Mouse (Mus musculus) bone marrow macrophage, adult 2 months (primary cell): Measurements from ENCODE around the gene Ccdc146. TPM values are rescaled to one million over a fixed set of nuclear protein-coding genes. Genes with fewer than 3 reads are reported as not detected.

Experiments used
- H3K27ac ChIP-seq: 2 replicates; pipeline ENCODE4 v1.5.1; 2012; ENCODE audit warnings: low read depth, low read length; ENCODE audit not compliant: insufficient read depth
- H3K4me1 ChIP-seq: 2 replicates; pipeline ENCODE4 v1.6.1; 2012; ENCODE audit warnings: low read length; ENCODE audit not compliant: control insufficient read depth, insufficient read depth
- H3K4me3 ChIP-seq: 2 replicates; pipeline ENCODE4 v1.5.1; 2012; ENCODE audit warnings: mild to moderate bottlenecking, low read length, moderate library complexity; ENCODE audit not compliant: insufficient read depth
- CTCF ChIP-seq: IDR thresholded peaks from 2 replicates; pipeline ENCODE4 v1.5.1; 2012; ENCODE audit warnings: low read depth, mild to moderate bottlenecking, low read length, moderate library complexity
- POLR2A ChIP-seq: IDR thresholded peaks from 2 replicates; pipeline ENCODE4 v1.6.1; 2012; ENCODE audit warnings: mild to moderate bottlenecking, low read depth, low read length, borderline replicate concordance
- polyA plus RNA-seq: library from polyadenylated mRNA; stranded (reverse); fragments of >200 nt; gene quantifications from 2 replicates; pipeline ENCODE4 v1.2.4, GENCODE M21; 2012; ENCODE audit not compliant: missing spikeins, insufficient read depth, insufficient read length

The Ccdc146 gene
- polyA plus RNA-seq, 1 experiment, result not detected

- no peak overlapping the region for H3K4me3 ChIP-seq
- TF ChIP-seq CTCF, result no peak
- TF ChIP-seq POLR2A, result no peak
- H3K4me1 ChIP-seq, result peaks cover 31% of the 10 kb centered on the region
- 0 out of 2 replicates have a peak overlapping the region, but pooled peaks have one; percentile 20 for H3K27ac ChIP-seq
Measured at GRCm38 (mm10) chr5:21267090-21267489, 157.4 kb downstream of the Ccdc146 start.

- H3K4me3 ChIP-seq, result no peak overlapping the region
- H3K4me1 ChIP-seq, result peaks cover 28% of the 10 kb centered on the region
- peak; percentile 36; the same call in 1 of the 2 replicates for TF ChIP-seq CTCF
- TF ChIP-seq POLR2A, result no peak
- H3K27ac ChIP-seq, result no peak overlapping the region
Measured at GRCm38 (mm10) chr5:21265049-21265448, 159.4 kb downstream of the Ccdc146 start.

DNA sequence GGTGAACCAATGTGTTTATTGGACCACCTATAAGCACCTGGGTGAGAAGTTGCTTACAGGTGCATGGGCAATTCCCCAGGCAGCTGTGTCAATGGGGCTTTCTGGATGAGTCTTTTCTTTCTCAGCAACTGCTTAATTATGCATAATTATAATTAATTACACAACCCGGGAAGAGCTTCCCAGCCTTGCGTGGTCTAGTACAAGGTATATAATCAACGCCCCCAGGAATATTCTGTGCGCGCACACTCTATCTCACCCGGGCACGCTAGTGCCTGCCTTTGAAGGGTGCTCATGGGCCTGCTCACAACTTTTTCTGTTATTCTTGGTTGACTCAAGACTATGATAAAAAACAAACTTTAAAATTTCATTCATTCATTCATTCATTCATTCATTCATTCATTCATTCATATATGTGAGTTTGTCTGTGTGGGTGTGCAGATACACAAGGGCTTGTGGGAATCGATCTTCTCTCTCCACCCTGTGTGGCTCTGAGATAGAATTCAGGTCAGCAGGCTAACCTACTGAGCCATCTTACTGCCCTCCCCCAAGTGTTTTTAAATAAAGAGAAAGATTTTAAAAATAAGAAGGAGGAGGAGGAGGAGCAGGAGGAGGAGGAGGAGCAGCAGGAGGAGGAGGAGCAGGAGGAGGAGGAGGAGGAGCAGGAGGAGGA lies 160.0 kb downstream of the Ccdc146 start:
- Histone ChIP-seq H3K27ac (no peak overlapping the region), H3K4me1 (peaks cover 24% of the 10 kb centered on the region), H3K4me3 (no peak overlapping the region)
- TF ChIP-seq CTCF (no peak), POLR2A (no peak)

- Histone ChIP-seq H3K4me1 (peaks cover 22% of the 10 kb centered on the region), H3K27ac (no peak overlapping the region), H3K4me3 (no peak overlapping the region)
- no peak for TF ChIP-seq POLR2A
- no peak for TF ChIP-seq CTCF
Measured at GRCm38 (mm10) chr5:21263202-21264055, 161.0 kb downstream of the Ccdc146 start.

GRCm38 (mm10) chr5:21261202-21261844 lies 163.2 kb downstream of the Ccdc146 start:
- Histone ChIP-seq H3K4me1 (peaks cover 21% of the 10 kb centered on the region), H3K27ac (no peak overlapping the region; the same call in 1 of the 2 replicates), H3K4me3 (no peak overlapping the region)
- TF ChIP-seq POLR2A, result no peak
- TF ChIP-seq CTCF, result no peak

DNA sequence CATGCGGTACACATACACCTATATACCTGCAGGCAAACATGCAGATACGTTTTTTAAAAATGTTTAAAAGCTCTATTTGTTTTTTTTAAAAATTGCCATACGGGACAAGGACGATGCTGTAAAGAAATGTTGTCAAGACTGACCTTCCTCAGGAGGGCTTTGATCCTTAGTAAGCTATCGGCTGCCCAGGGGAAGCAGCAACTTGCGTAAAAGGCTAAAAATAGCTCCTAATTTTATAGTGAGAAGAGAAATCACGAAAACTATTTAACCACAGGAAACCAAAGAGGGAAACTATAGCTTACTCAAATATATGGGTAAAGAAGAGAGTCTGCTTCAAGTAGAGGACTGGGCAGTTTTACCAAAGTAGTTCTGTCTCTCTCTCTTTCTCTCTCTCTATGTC lies 163.7 kb downstream of the Ccdc146 start:
- Histone ChIP-seq H3K4me1 (peaks cover 21% of the 10 kb centered on the region), H3K27ac (peak overlapping the region; percentile 26), H3K4me3 (no peak overlapping the region)
- TF ChIP-seq POLR2A (no peak), CTCF (no peak)

GRCm38 (mm10) chr5:21257806-21258205 lies 166.7 kb downstream of the Ccdc146 start:
- no peak overlapping the region for H3K4me3 ChIP-seq
- H3K27ac ChIP-seq, result no peak overlapping the region
- peaks cover 30% of the 10 kb centered on the region for H3K4me1 ChIP-seq
- TF ChIP-seq CTCF, result no peak
- no peak for TF ChIP-seq POLR2A

DNA sequence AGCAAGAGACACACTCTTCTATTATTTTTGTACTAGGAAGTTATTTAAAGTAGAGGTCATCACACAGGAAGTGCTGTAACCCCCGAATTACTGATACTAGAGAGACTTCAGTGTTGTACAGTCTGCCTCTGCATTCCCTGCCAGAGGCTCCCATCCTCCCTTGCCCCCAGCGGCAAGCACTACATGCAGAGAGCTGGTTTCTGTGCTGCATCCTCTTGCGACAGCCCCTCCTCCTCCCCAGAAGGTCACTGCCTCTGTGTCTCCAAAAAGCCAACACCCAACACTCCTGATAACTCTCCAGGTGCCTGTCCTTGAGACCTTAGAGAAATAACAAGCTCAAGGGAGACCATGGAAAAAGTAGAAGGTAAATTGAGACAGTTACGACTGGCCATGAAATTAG lies 167.4 kb downstream of the Ccdc146 start:
- TF ChIP-seq POLR2A (no peak), CTCF (no peak)
- H3K27ac ChIP-seq, result no peak overlapping the region
- peaks cover 30% of the 10 kb centered on the region for H3K4me1 ChIP-seq
- no peak overlapping the region for H3K4me3 ChIP-seq

DNA sequence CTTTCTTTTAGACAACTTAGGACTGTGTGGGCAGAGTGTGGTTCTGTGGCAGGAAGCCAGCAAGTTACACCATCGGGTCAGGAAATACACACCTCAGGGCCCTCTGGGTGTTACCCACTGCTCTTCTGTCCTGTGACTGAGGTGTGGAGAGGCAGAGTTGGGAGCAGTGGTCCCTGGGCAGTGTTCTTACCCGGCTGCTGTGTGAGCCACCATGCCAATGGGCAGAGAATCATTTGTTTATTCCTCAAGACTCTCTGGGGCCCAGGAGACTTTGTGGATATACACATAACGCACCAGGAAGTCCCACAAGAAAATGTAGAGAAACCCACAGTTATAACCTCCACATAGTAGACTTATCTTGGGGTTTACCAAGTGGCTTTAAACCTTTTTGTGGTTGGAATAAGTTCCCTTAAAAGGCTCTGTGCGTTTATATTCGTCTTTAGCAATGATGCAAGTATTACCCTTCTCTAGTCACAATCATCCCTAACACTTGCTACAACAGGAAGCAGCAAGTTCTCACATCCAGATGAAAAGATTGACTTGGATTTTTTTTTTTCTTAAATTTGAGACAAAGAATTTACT lies 168.8 kb downstream of the Ccdc146 start:
- TF ChIP-seq POLR2A (no peak), CTCF (no peak)
- Histone ChIP-seq H3K4me1 (peaks cover 22% of the 10 kb centered on the region), H3K27ac (no peak overlapping the region; the same call in 1 of the 2 replicates), H3K4me3 (no peak overlapping the region)
